Mouse (Mus musculus) bone marrow macrophage, adult 2 months (primary cell): ENCODE results near the gene Rpl31.

Experiments used
- CTCF ChIP-seq: IDR thresholded peaks from 2 replicates; pipeline ENCODE4 v1.5.1; 2012; ENCODE audit warnings: low read depth, mild to moderate bottlenecking, low read length, moderate library complexity
- POLR2A ChIP-seq: IDR thresholded peaks from 2 replicates; pipeline ENCODE4 v1.6.1; 2012; ENCODE audit warnings: mild to moderate bottlenecking, low read depth, low read length, borderline replicate concordance

- no peak for TF ChIP-seq CTCF
- TF ChIP-seq POLR2A, result no peak
Observed at GRCm38 (mm10) chr1:39420987-39421386, 53.3 kb downstream of the Rpl31 start.
